Mouse (Mus musculus) cortical plate, adult 2 months (tissue): ENCODE results near the gene Tsc2.

ENCODE experiments used
- CTCF ChIP-seq: fragments of 200-500 bp; IDR thresholded peaks from 2 replicates; pipeline ENCODE4 v1.5.1; 2011; ENCODE audit warnings: mild to moderate bottlenecking, control low read depth, low read length; ENCODE audit not compliant: insufficient read depth; ENCODE audit errors: extremely low read depth
- POLR2A ChIP-seq: fragments of 200-500 bp; IDR thresholded peaks from 2 replicates; pipeline ENCODE4 v1.6.1; 2011; ENCODE audit warnings: mild to moderate bottlenecking, low read length, control low read depth; ENCODE audit not compliant: insufficient read depth; ENCODE audit errors: extremely low read depth

- no peak for TF ChIP-seq POLR2A
- no peak for TF ChIP-seq CTCF
Measured at GRCm38 (mm10) chr17:24647493-24647892, 15.1 kb upstream of the Tsc2 start.
